Mouse (Mus musculus) erythroid progenitor cell, adult 5-6 weeks (primary cell): ENCODE measurements at regions not wholly inside any gene's neighbourhood (a gene's known extent, or its start where the extent isn't known, plus 50 kb on each side); places are given as distances from the start of the nearest gene placed in this dataset.

ENCODE experiments used
- ATAC-seq: replicated peaks from 2 replicates; pipeline ENCODE4 v1.8.0; 2016; ENCODE audit warnings: moderate number of reproducible peaks, mild to moderate bottlenecking, moderate TSS enrichment, inconsistent platforms; ENCODE audit not compliant: poor library complexity, low FRiP score, severe bottlenecking

GRCm38 (mm10) chr6:146019699-146020098, 88.3 kb downstream of the Sspn start:
- ATAC-seq: peak; percentile 65; the same call in 1 of the 2 replicates
